Mouse (Mus musculus) midbrain, embryonic 16.5 days (tissue): ENCODE data around the gene Psmb9. TPM values are rescaled to one million over a fixed set of nuclear protein-coding genes. Genes with fewer than 3 reads are reported as not detected.

Source experiments
- polyA plus RNA-seq: library from polyadenylated mRNA; unstranded; fragments of >200 nt; fragmentation: Nextera tagmentation; extraction: Ambion mirVana; gene quantifications from 2 replicates; pipeline ENCODE4 v1.2.1, GENCODE M21; 2015

Psmb9 gene
- polyA plus RNA-seq, 1 experiment from 2014 or later, result 1.7 TPM

Other genes starting within 250 kb of the Psmb9 start
- 186 and 191 TPM in 2 replicates for gene Pfdn6, start 247.4 kb downstream of the Psmb9 start, polyA plus RNA-seq
- 19.2 TPM in 2 replicates for gene Wdr46, start 247.1 kb downstream of the Psmb9 start, polyA plus RNA-seq
- gene B3galt4, start 236.3 kb downstream of the Psmb9 start, polyA plus RNA-seq, result 15.2 and 16.6 TPM in 2 replicates
- 78.3 and 80.5 TPM in 2 replicates for gene Vps52, start 232.0 kb downstream of the Psmb9 start, polyA plus RNA-seq
- gene Rps18, start 231.8 kb downstream of the Psmb9 start, polyA plus RNA-seq, result 620 and 627 TPM in 2 replicates
- gene H2-K1, start 187.4 kb downstream of the Psmb9 start, polyA plus RNA-seq, result 11.0 and 13.1 TPM in 2 replicates
- 17.9 and 18.2 TPM in 2 replicates for gene Ring1, start 163.1 kb downstream of the Psmb9 start, polyA plus RNA-seq
- gene H2-Ke6, start 159.7 kb downstream of the Psmb9 start, polyA plus RNA-seq, result 60.1 and 61.3 TPM in 2 replicates
- gene Slc39a7, start 156.1 kb downstream of the Psmb9 start, polyA plus RNA-seq, result 163 and 175 TPM in 2 replicates
- gene Rxrb, start 156.0 kb downstream of the Psmb9 start, polyA plus RNA-seq, result 54.0 and 55.9 TPM in 2 replicates
- gene Col11a2, start 148.3 kb downstream of the Psmb9 start, polyA plus RNA-seq, result 3.6 and 4.4 TPM in 2 replicates
- 0.16 TPM in 1 of 2 replicates, not detected in the other for gene H2-Oa, start 95.4 kb downstream of the Psmb9 start, polyA plus RNA-seq
- 22.5 and 22.7 TPM in 2 replicates for gene H2-DMa, start 68.2 kb downstream of the Psmb9 start, polyA plus RNA-seq
- gene Brd2, start 65.1 kb downstream of the Psmb9 start, polyA plus RNA-seq, result 117 and 126 TPM in 2 replicates
- gene H2-DMb2, start 44.5 kb downstream of the Psmb9 start, polyA plus RNA-seq, result 0.49 and 0.53 TPM in 2 replicates
- gene H2-DMb1, start 34.7 kb downstream of the Psmb9 start, polyA plus RNA-seq, result 0.69 and 0.88 TPM in 2 replicates
- 2.4 and 4.5 TPM in 2 replicates for gene Tap1, start 211 bp downstream of the Psmb9 start, polyA plus RNA-seq
- 2.2 and 2.8 TPM in 2 replicates for gene Psmb8, start 10.0 kb upstream of the Psmb9 start, polyA plus RNA-seq
- 1.5 and 2.3 TPM in 2 replicates for gene Tap2, start 15.8 kb upstream of the Psmb9 start, polyA plus RNA-seq
- 0.40 TPM in 1 of 2 replicates, not detected in the other for gene H2-Ob, start 51.1 kb upstream of the Psmb9 start, polyA plus RNA-seq
- gene H2-Ab1, start 69.9 kb upstream of the Psmb9 start, polyA plus RNA-seq, result 1.1 TPM in 2 replicates
- gene H2-Aa, start 100.1 kb upstream of the Psmb9 start, polyA plus RNA-seq, result 0.44 TPM in 1 of 2 replicates, not detected in the other
- gene H2-Eb1, start 118.1 kb upstream of the Psmb9 start, polyA plus RNA-seq, result 1.9 and 2.8 TPM in 2 replicates
- 0.09 and 0.29 TPM in 2 replicates for gene H2-Eb2, start 137.9 kb upstream of the Psmb9 start, polyA plus RNA-seq
- 0.06 TPM in 1 of 2 replicates, not detected in the other for gene Btnl2, start 167.1 kb upstream of the Psmb9 start, polyA plus RNA-seq
- gene Btnl1, start 189.4 kb upstream of the Psmb9 start, polyA plus RNA-seq, result not detected in 2 replicates
- 6.1 and 6.7 TPM in 2 replicates for gene BC051142, start 211.1 kb upstream of the Psmb9 start, polyA plus RNA-seq